Mouse (Mus musculus): ENCODE data around the gene Rufy3.

The Rufy3 gene

DNA sequence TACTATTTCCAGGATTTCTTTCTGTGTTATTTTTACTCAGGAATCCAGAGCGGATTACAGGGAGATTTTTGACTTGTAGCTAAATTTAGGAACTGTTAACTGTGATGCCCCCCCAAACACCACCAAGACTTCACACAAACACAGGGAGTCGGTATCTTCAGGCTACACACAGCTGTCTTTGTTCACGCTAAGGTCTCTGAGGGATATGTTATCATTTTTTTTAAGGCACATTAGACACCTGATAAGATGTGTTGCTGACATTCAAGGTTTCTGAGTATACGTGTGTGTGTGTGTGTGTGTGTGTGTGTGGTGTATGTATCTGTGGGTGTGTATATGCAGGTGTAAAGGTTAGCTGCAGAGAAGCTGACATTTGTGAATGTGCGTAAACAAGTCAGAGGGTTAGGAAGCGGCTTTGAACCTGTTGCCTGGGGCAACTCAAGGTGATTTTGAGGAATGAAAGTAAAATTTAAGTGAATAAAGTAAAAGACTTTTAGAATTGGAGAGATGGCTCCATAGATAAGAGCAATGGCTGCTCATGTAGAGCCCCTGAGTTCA lies 121.0 kb downstream of the Rufy3 start:
- no peak for DNase-seq

DNA sequence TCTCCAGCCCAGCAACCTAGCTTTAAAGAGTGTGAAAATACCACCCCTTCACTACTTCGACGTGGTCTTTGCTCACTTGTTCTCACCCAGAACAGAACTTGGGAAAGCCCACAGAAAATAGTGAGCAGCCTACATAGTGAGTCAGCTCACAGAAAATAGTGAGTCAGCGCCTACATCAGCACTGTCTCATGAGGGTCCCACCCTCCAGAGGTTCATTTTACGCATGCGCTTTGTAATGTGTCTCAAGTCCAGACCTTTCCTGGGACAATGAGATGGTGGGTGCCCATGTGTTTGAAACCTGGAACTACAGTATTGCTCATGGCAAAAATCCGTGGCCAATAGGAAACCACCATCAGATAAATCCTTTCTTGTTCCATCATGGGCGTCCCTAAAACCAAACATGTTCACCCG lies 123.2 kb downstream of the Rufy3 start:
- DNase-seq = no peak

DNA sequence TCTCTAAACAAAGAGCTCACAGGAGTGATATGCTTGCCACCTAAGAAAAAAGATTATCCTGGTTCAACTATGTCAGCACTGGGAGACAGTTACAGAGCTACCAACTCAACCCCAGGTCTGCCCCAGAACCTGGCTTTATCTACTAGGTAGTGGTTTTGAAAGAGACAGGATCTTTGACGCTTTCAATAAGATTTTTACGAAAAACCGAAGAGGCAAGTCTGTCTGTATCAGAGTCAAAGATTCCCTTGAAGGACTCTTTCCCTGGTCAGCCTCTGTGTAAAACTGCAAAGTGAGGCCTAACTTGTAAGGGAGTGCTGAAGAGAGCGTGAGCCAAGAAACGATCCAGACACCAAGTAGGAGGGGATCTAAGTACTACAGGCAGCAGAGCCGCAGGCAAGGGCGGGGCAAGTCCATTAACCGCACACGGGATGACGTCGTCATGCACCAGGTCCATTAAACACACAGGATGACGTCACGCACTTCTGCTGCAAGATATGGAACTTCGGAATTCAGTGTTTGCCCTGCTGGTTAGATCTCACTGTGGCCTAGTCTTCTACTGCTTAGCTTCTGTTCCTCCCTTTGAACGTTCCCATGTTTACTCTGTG lies 123.8 kb downstream of the Rufy3 start:
- DNase-seq = no peak

DNA sequence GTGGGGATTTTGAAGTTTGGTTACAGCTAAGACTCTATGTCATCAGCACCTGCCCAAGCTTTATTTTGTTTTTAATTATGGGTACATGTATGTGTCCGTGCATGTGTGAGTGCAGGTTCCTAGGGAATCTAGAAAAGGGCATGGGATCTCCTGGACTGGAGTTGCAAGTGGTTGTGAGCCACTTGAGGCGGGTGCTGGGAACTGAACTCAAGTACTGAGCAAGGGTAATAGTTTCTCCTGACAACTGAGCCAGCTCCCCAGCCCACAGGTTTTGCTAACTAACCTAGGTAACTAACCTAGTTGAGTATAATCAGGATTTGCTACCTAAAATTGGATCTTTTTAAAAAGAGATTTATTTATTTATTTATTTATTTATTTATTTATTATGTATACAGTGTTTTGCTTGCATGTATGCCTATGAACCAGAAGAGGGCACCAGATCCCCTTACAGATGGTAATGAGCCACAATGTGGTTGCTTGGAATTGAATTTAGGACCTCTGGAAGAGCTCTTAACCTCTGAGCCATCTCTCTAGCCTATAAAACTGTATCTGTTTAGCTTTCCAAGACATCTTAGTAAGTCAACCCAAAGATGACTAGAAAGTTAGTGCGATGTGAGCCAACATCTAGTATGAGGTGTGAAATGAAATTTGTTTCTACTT lies 124.6 kb downstream of the Rufy3 start:
- DNase-seq = peak; percentile 21 to 42

DNA sequence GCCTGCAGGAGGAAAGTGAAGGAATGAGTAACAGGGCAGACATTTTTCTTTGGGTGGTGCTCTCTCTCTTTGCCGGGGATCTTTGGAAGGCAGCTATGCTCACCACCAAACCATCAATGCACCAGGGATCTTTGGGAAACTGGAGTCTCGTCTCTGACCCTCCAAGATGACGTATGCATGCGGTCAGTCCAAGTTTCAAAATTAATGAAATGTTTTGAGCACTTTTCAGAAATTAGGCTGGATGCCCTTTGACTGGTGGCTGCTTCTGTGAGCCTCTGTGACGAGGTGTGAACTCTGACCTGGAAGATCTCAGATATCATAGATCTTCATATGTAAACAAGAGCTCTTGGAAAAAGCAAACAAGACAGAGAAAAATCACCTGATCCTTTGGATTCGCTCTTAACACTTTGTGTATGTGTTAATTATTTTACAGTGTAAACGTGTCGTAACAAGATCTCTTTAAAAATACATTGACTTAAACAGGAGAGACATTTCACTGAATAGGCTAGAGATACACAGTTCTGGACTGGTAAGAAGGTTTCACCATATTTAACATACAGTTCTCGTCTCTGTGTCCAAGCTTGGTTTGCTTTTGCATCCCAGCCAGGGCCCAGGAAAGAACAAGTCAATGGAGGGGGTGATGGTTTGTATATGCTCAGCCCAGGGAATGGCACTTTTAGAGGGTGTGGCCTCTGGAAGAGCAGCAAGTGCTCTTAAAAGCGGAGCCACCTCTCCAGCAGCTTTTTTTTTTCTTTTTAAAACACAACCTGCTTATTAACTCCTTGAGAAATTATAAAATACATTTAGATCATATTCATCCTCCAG lies 126.1 kb downstream of the Rufy3 start:
- no peak for DNase-seq

DNA sequence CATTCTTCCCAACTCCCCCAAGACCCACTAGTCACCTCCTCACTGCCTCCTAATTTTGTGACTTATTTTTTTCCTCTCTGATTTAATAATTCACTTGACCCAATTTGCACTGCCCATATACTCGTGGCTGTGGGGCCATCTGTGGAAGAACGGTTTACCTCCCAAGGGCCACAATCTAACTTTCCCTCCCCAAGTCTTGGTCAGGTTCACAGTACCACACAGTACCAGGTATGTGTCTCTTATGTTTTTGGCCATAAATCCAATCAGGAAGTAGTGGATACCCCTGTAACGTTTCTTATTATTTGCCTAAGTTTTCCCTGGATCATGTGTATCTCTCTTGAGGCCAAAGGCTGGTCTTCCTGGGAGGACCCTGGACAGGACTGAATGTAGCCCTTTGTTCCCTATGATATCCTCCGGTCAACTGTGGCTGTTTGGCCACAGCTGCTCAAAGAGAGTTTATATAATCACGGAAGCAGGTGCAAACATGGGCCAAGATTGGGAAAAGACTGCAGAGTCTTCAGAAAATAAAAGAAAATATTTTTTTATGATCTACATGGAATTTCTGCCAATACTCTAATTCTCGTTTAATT lies 126.8 kb downstream of the Rufy3 start:
- DNase-seq = no peak

DNA sequence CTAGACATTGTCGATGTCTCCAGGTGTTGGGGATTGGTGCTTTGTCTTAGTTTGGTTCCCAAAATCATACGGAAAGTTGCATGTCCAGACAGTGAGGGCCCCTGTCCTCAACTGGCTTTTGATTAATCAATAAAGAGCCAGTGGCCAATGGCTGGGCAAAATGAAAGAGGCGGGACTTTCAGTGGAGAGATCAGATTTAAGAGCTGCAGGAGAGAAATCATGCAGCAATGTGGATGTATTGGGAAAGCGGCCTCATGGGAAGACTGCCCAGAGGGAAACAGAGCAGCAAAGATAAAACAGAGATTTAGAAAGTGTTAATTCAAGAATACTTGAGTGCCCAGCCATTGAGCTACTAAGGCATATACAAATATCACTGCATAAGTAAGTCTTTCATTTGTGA lies 127.7 kb downstream of the Rufy3 start:
- DNase-seq = no peak

DNA sequence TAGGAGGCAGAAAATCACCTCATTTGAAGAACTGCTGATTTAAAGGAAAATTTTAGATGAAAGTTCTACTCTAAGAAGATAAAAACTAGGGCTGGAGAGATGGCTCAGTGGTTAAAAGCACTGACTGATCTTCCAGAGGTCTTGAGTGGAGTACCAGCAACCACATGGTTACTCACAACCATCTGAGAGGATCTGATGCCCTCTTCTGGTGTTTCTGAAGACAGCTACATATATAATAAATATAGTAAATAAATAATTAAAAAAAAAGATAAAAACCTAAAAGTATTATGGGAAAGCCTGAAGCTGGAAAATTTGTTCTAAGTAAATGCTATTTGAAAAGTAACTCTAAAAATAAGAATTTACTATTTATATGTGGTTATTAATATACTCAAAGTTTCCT lies 128.2 kb downstream of the Rufy3 start:
- DNase-seq = no peak

DNA sequence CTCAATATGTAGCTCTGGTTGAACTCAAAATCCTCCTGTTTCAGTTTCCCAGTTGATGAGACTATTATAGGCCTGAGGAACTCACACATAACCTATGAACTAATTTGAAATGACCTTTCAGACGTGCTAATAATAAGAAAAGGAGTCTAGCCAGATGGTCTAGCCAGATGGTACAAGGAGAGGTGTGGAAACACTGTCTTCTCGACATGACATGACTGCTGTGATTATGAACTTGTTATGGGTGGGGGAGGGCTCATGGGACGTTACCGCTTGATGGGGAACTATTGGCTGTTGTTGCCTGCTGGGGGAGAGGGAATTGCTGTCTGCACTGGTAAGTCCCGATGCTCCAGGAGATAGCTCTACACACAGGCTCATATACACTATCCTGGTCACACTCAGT lies 132.5 kb downstream of the Rufy3 start:
- no peak for DNase-seq

DNA sequence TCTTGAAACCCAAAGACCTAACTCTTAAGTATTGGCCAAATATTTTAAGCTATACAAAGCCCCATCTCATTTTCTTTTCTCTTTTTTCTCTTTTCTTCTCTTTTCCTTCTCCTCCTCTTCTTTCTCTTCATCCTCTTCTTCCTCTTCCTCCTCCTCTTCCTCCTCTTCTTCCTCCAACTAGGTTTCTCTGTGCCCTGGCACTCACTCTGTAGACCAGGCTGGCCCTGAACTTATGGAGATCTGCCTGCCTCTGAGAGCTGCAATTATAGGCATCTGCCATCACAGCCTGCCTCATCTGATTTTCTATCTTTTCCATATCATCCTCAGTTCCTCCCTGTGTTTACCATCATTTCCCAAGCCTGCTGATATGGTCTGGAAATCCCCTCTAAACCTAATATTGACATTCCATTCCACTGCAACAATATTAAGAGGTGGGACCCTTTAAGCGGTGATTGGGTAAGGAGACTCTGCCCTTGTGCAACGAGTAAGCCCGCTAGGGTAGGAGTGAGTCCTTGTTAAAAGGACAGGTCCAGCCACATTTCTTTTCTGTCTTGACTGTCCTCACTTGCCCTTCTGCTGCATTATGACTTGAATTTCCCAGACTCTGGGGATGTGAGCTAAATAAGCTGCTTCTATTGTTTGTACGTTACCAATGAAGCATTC lies 134.5 kb downstream of the Rufy3 start:
- DNase-seq = no peak
